Mouse (Mus musculus) liver, embryonic 14.5 days (tissue): Measurements from ENCODE around the gene Slit1.

Experiments
- CTCF ChIP-seq: IDR thresholded peaks from 2 replicates; pipeline ENCODE4 v1.5.1; 2016; ENCODE audit warnings: antibody characterized with exemption, low read depth, control low read depth
- EP300 ChIP-seq: IDR thresholded peaks from 2 replicates; pipeline ENCODE4 v1.6.1; 2016; ENCODE audit warnings: antibody characterized with exemption, low read depth

GRCm38 (mm10) chr19:41674366-41674765 is 69.1 kb downstream of the Slit1 start:
- TF ChIP-seq CTCF (no peak), EP300 (no peak)
